ENCODE assay signal across 10 mouse cellular contexts in the genomic region with DNA sequence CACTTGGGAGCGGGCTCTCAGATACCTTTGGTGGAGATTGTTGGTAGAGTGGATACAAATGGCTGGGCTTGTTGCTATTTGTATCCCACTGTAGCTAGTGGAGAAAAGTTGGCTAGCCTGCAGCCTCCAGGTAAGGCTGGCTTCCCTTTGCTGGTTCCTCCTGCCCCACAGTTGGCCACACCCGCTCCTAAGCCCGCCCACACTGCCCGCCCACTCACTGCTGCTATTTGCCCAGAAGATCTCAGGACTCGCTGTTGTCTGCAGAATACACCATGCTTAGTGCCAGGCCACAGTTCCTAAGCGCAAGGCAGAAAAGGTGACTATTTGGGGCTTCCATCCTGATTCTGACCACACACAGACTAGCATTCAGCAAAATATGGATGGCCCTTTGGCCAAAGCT. TPM values are rescaled to one million over a fixed set of nuclear protein-coding genes. Genes with fewer than 3 reads are reported as not detected.
DNase-seq lines count a peak whose midpoint lies in the region; ATAC-seq and TF ChIP-seq lines count a peak whose summit lies in the region.
"Had no signal": no experiment of that assay in that cellular context is flagged by ENCODE, and none has a peak within 500 bp of the region (broad histone marks: within the 10 kb centered on the region; RNA-seq: fewer than 3 reads in every experiment).

No protein-coding gene starts in this region.

- ATAC-seq in lung, postnatal 0 days: no peak
- ATAC-seq in hindbrain, embryonic 13.5 days (ENCODE audit: low FRiP score): no peak
- ATAC-seq: Patski had no signal

- no peaks in the 10 kb centered on the region for H3K27me3 ChIP-seq in lung, postnatal 0 days (replicated peaks; ENCODE audit: insufficient read depth, low read length)
- H3K27me3 ChIP-seq in hindbrain, embryonic 13.5 days: 0 out of 2 replicates have a peak, but pooled peaks cover 9% of the 10 kb centered on the region
- H3K27me3 ChIP-seq: Patski had no signal

- H3K4me1 ChIP-seq in lung, postnatal 0 days (ENCODE audit: insufficient read depth, low read depth, low read length): peaks cover 30% of the 10 kb centered on the region; the same call in 1 of the 2 replicates
- H3K4me1 ChIP-seq in hindbrain, embryonic 13.5 days (replicated peaks): peaks cover 36% of the 10 kb centered on the region

- no peaks in the 10 kb centered on the region for H3K36me3 ChIP-seq in lung, postnatal 0 days (ENCODE audit: insufficient read depth, low read length)
- H3K36me3 ChIP-seq in hindbrain, embryonic 13.5 days: no peaks in the 10 kb centered on the region
- H3K36me3 ChIP-seq: midbrain, embryonic 12.5 days had no signal

- TF ChIP-seq EP300 in lung, postnatal 0 days (IDR thresholded peaks at IDR 0.05): no peak

- no peaks in the 10 kb centered on the region for H3K9me3 ChIP-seq in lung, postnatal 0 days (ENCODE audit: low read length)
- H3K9me3 ChIP-seq in hindbrain, embryonic 13.5 days: no peaks in the 10 kb centered on the region
- H3K9me3 ChIP-seq: midbrain, embryonic 12.5 days had no signal

- no peak overlapping the region for H3K4me3 ChIP-seq in lung, postnatal 0 days (ENCODE audit: low read depth, low read length)
- no peak overlapping the region for H3K4me3 ChIP-seq in hindbrain, embryonic 13.5 days
- H3K4me3 ChIP-seq: midbrain, embryonic 12.5 days had no signal

- TF ChIP-seq CTCF in lung, postnatal 0 days (IDR thresholded peaks at IDR 0.05): no peak

- WGBS in lung, postnatal 0 days: 31% methylated on average over 6 of the region's 6 CpGs
- 24% methylated on average over 6 of the region's 6 CpGs for WGBS in hindbrain, embryonic 13.5 days

- H3K4me2 ChIP-seq in lung, postnatal 0 days (replicated peaks; ENCODE audit: low read depth, low read length): no peak overlapping the region
- no peak overlapping the region for H3K4me2 ChIP-seq in hindbrain, embryonic 13.5 days
- H3K4me2 ChIP-seq: midbrain, embryonic 12.5 days had no signal

- peak; percentile 62 for DNase-seq in heart, adult 18-20 months
- no peak for DNase-seq in heart, adult 8-10 months (ENCODE audit: low spot score)
- DNase-seq in B cell, adult 2 months: peak; percentile 89 to 91
- peak; percentile 77 for DNase-seq in cerebellum, adult 11-12 months
- peak; percentile 82 to 83 for DNase-seq in kidney, adult 8-10 months
- peak; percentile 48 for DNase-seq in lung, postnatal 0 days (ENCODE audit: low spot score)
- DNase-seq in testis, postnatal 14 days (ENCODE audit: low spot score): peak; percentile 78

- no peak overlapping the region for H3K9ac ChIP-seq in lung, postnatal 0 days (replicated peaks; ENCODE audit: low read depth)
- H3K9ac ChIP-seq in hindbrain, embryonic 13.5 days: no peak overlapping the region

- H3K27ac ChIP-seq in lung, postnatal 0 days (ENCODE audit: low read length): no peak overlapping the region
- H3K27ac ChIP-seq in hindbrain, embryonic 13.5 days: no peak overlapping the region
- H3K27ac ChIP-seq: midbrain, embryonic 12.5 days had no signal

RNA-seq across cellular contexts. Expression of a gene that starts 5.0 kb away (rescaled TPM):
- 10 to 100 TPM; 64.5 to 79.0 TPM for total RNA-seq in heart, adult 18-20 months (2021)
- 10 to 100 TPM; 61.0 to 75.7 (median 69.8) TPM for total RNA-seq in heart, adult 8-10 months (2022)
- 80.2 and 80.3 TPM in 2 replicates for polyA plus RNA-seq in lung, postnatal 0 days (2015; fragmentation: Nextera tagmentation; extraction: Ambion mirVana)
- polyA plus RNA-seq in hindbrain, embryonic 13.5 days (2015; fragmentation: Nextera tagmentation; extraction: Ambion mirVana): 127 and 129 TPM in 2 replicates

RNA-seq across cellular contexts. Expression of a gene that starts 8.1 kb away (rescaled TPM):
- 1 to 10 TPM; 5.9 to 7.2 TPM for total RNA-seq in heart, adult 18-20 months (2021)
- 1 to 10 TPM; 2.2 to 3.9 (median 3.7) TPM for total RNA-seq in heart, adult 8-10 months (2022)
- polyA plus RNA-seq in lung, postnatal 0 days (2015; fragmentation: Nextera tagmentation; extraction: Ambion mirVana): 20.7 and 23.9 TPM in 2 replicates
- 14.4 and 16.9 TPM in 2 replicates for polyA plus RNA-seq in hindbrain, embryonic 13.5 days (2015; fragmentation: Nextera tagmentation; extraction: Ambion mirVana)

RNA-seq across cellular contexts. Expression of a gene that starts 15.6 kb away (rescaled TPM):
- 1 to 10 TPM; 2.0 to 7.5 TPM for total RNA-seq in heart, adult 18-20 months (2021)
- 1 to 10 TPM in 2 of 4 experiments, under 1 TPM in 2; 0.65 to 1.1 (median 0.97) TPM for total RNA-seq in heart, adult 8-10 months (2022)
- polyA plus RNA-seq in lung, postnatal 0 days (2015; fragmentation: Nextera tagmentation; extraction: Ambion mirVana): 1.8 and 2.2 TPM in 2 replicates
- 0.27 TPM in 2 replicates for polyA plus RNA-seq in hindbrain, embryonic 13.5 days (2015; fragmentation: Nextera tagmentation; extraction: Ambion mirVana)

RNA-seq across cellular contexts. Expression of a gene that starts 25.4 kb away (rescaled TPM):
- total RNA-seq in heart, adult 18-20 months (2021): 1 to 10 TPM; 3.0 to 3.9 TPM
- total RNA-seq in heart, adult 8-10 months (2022): 1 to 10 TPM; 1.8 to 3.0 (median 2.4) TPM
- 6.9 and 7.2 TPM in 2 replicates for polyA plus RNA-seq in lung, postnatal 0 days (2015; fragmentation: Nextera tagmentation; extraction: Ambion mirVana)
- 0.60 and 0.84 TPM in 2 replicates for polyA plus RNA-seq in hindbrain, embryonic 13.5 days (2015; fragmentation: Nextera tagmentation; extraction: Ambion mirVana)

RNA-seq across cellular contexts. Expression of a gene that starts 35.3 kb away (rescaled TPM):
- 1 to 10 TPM in 1 of 2 experiments, not detected in 1; 1.6 TPM for total RNA-seq in heart, adult 18-20 months (2021)
- total RNA-seq in heart, adult 8-10 months (2022): under 1 TPM in 2 of 4 experiments, not detected in 2; 0.25 to 0.28 TPM
- 0.48 and 1.1 TPM in 2 replicates for polyA plus RNA-seq in lung, postnatal 0 days (2015; fragmentation: Nextera tagmentation; extraction: Ambion mirVana)
- 0.18 TPM in 1 of 2 replicates, not detected in the other for polyA plus RNA-seq in hindbrain, embryonic 13.5 days (2015; fragmentation: Nextera tagmentation; extraction: Ambion mirVana)
- polyA plus RNA-seq: Patski had no signal
